Mouse (Mus musculus) Muller cell, postnatal 12 days (primary cell): ENCODE data around the gene Pdgfra.

ENCODE experiments used
- DNase-seq: peaks from one replicate; pipeline ENCODE4 v3.0.0-alpha.2; 2015; ENCODE audit errors: inconsistent ontology term

Gene Pdgfra

DNA sequence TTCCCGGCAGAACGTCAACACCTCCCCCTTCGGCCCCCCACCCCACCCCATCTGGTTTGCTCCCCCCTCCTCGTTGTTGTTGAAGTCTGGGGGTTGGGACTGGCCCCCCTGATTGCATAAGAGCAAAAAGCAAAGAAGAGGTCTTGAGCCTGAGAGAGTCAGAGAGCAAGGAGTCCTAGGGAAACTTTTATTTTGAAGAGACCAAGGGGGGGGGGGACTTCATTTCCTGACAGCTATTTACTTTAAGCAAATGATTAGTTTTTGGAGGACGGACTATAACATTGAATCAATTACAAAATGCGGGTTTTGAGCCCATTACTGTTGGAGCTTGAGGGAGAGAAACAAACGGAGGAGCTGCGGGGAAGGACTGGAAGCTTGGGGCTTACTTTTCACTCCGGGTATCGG lies at the start of gene Pdgfra:
TSS of gene Pdgfra (plus strand) at position 272 of the 405 bp plus-strand sequence.
- DNase-seq: peak; percentile 24

DNA sequence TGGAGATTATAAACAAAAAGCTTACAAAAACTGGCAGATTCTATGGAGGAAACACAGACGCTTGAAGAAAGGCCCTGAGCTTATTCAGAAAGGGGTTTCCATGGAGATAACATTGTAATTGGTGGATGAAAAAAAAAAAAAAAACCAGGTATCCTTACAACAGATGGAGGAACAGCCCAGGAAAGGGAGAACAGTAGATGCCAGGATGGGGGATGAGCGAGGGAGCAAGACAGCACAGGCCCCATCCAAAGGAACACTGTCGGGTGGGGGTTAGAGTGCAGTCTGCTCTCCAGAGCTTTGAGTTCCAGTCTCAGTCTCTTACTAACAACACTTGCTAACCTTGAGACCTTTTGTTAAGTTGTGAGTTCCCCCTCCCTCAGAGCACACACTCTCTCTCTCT lies 45.6 kb upstream of the Pdgfra start:
- DNase-seq: no peak

DNA sequence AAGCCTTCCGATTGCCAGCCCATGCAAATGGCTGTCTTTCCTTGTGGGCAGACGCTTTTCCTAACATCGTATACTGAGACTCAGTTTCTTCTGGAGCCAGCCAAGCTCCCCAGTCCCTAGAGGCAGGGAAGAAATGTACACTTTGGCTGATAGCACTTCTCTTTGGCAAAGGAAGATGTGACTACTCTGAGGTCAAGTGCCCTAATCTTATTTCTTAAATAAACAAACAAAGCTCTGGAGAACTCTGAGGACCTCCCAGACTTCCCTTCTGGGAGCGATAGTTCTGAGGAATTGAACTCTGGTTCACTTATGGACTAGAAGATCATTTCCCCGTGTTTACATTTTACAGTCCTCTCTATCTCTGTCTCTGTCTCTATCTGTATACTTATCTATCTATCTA lies 42.7 kb upstream of the Pdgfra start:
- DNase-seq: no peak

DNA sequence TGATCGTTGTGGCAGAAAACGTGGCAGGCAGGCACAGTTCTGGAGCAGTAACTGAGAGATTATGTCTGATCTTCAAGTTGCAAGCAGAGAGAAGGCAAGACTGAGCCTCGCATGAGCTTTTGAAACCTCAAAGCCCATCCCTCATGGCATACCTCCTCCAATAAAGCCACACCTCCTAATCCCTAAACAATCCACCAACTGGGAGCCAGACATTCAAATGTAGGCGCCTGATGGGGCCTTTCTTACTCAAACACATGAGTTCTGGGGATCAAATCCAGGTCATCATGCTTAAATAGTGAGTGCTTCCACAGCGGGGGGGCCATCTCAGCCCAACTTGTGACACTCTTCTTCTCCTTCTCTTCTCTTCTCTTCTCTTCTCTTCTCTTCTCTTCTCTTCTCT lies 40.3 kb upstream of the Pdgfra start:
- DNase-seq: no peak

DNA sequence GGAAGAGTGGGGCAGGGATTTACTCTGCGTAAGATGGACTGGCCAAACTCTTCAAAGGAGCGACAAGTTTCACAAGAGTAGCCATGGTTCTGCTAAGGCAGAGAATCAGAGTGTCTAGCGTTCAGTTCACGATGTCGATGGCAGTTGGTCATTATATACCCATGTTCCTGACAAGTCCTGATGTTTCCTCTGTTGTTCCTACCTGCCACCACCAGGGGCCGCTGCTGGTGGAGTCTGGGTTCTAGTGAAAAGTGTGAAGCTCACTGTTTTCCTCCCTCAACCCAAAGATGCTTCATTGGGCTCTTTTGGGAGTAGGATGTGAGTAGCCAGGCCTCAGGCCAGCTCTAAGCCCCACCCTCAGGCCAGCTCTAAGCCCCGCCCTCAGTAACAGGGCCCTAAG lies 33.3 kb upstream of the Pdgfra start:
- no peak for DNase-seq

DNA sequence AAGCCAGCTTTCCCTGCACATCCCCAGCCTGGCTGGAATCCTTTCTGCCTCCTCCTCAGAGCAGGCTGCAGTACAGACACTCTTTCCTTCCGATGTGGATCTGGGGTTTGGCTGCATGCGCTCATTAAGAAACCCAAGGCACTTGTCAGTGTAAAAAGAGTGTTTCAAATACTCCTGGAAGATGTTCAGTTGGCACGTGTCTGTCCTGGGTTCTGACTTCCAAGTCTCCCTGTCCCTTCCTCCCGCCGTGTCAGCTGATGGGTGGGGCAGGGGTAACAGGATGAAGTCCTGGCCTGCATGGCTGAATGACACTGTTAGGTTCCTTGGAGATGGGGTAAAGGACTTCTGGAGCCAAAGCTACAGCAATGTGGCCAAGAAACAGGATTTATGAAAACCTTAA lies 30.4 kb upstream of the Pdgfra start:
- DNase-seq: no peak

DNA sequence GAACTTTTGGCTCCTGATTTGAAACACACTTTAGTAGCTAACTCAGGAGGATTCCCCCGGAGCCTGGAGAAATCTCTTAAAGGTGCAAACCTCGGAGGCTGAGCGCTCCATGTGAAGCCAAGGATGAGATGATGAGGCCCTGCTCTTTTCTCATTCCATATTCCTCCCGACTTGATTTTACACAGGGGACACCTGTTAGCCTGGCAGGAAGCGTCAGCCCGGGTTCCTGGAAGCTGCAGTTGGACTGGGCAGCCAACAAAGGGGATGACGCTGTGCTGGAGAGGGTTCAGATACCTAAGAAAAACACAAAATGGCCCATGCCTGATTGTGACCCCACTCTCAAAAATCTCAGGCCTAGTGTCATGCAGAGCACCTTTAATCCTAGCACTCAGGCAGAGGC lies 17.4 kb upstream of the Pdgfra start:
- no peak for DNase-seq

DNA sequence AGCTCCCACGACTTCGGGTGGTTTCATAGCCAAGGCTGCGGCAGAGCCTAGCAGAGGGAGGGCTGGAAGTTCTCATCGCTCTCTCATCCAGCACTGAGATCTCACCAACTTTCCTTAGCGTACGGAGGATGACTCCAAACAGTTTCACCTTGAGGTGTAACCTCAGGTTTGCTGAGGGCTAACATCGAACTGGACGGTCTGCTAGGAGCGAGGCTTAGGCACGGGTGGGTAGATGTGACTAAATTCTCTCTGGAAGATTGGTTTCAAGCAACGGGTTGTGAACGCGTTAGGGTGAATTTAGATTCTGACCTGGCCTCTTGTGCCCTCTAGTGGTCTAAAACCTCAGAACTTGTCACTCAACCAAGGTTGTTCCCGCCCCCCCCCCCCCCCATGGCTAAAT lies 9.0 kb upstream of the Pdgfra start:
- DNase-seq: peak; percentile 69

DNA sequence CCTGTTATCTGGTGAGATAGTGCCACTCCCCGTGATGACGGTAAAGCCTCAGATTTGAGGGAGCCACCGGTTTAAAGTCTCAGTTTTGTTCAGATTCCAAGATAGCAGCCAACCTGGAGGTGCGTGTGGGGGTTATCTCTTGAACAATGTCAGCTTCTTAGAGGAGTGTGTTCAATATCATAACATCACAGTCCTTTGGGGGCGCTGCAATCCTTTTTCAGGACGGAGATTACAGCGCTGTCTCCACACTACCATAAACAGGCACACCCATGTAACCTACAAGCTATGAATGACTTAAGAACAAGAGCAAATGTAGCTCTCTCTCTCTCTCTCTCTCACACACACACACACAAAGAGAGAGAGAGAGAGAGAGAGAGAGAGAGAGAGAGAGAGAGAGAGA lies 8.3 kb upstream of the Pdgfra start:
- DNase-seq: no peak

DNA sequence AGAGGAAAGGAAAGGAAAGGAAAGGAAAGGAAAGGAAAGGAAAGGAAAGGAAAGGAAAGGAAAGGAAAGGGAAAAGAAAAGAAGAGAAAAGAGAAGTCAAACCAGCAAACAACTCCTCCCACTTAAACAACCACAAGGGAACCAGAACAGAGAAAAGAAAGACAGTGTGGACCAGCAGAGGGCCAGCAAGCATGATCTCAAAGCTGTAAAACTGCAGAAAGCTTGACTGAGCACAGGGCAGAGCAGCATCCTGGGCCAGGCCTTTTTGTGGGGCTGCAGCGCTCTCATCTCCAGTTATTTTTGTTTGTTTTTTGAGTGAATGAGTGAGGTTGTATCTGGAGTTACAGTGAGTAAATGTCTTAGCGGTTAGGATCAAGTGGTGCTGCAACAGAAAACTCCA lies 6.8 kb upstream of the Pdgfra start:
- no peak for DNase-seq

DNA sequence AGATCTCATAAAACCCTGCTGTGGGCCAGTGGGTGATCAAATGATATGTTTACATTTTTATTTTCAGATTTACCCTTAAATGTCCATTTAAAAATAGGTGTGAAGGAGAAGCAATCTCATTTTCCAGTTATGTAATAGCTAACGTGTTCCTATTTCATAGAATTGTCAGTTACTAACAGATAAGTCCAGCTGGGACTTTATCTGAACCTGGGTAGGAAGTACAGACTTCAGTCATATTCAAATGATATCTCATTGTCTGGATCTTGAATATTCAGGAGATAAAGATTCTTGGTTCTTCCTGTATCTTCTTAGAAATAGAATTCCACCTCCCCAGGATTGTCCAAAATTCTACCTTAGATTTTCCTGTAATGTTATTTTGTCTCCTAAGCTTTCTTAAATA lies 5.6 kb upstream of the Pdgfra start:
- DNase-seq: no peak

DNA sequence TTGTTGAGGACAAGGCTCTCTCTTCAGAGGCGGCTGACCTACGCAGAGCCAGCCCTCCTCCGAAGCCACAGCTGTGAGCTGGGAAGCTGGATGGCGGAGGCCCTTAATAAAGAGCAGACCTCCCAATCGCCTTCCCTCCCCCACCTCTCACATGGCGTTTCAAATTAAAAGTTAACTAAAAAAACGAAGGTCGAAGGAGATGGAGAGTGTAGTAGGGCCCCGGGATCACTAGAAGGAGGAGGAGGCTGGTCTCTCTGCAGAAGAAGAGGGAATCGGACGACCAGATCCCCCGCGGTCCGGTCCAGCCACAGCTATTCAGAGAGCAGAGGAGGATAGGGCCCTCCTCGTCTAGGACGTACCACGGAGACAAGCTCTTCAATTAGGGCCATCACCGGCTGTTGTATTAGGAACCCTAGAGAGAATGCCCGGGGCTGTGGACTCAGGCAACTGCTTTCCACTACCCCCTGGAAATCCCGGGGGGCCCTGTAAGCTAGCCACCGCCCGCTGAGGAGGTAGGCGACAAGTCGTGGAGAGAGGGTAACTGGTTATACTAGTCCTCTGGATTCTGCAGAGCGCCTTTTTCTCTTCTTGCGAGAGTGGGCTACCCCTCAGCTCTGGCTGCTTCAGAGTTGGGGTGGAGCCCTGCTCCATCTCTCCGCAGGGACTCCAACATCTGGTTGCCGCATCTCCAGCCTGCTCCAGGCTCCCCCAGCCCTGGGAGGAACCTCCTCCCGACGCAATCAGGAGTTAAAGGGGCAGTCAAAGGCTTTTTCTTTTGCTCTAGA lies 3.6 kb upstream of the Pdgfra start:
- DNase-seq: no peak

DNA sequence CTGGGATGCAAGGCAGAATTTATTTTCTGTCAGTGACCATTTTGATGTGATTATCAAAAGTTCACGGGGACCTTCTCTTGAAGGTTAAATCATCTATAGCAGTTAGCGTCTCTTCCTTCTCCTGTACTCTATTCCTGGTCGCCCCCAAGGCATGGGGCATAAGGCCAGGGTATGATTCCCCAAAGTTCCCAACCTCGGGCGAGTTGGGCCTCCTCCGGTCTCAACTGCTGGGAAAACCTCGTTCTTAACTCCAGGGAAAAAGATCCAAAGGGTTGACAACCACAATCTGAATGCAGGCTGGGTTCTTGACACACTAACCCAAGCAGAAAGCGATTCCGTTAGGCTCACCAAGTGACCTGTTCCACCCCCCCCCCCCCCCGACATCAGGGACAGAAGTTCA lies 2.7 kb upstream of the Pdgfra start:
- DNase-seq: no peak

DNA sequence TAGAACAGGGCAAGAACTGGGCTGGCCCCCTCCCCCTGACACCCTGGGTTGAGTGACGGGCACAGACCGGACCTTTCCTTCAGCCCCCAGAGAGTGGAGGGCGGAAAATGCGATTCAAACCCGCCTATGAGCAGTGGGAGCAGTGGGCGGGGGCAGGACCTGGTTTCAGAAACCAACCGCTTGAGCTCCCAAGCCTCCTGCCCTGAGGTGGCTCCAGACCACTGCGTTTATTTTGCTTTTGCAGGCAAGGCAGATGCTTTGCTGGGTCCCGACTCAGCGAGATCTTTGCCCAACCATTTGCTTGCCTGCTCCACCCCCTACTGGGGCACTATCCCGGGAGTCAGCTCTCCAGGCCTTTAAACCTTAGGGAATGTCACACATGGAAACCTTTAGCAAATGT lies 2.2 kb upstream of the Pdgfra start:
- DNase-seq: no peak

DNA sequence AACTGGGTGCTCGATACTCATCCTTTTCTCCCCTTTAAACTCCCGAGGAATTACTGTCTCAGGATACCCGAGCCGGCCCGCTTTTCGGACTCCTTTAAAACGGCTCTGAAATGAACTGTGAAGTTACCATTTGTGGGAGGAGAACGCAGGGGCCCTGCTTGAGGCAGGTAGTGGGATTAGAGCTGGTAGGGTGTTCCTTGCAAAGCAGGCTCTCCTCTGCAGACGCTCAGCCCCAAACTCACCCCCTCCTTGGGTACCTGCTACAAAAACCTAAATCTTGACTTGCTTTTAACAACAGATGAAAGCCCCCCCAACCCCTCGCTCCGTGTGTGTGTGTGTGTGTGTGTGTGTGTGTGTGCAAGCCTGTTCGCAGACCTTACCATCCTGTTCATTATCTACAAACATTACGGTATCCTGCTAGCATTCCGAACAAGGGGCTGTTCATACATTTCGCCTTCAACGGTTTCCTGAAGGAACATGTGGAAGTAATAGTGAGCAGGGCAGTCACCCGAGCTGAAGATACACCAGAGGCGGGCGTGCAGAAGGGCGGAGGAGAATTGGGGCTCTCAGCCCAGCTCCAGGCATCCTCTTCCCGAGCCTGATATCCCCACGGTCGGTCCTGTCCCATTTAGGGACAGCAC lies 1.6 kb upstream of the Pdgfra start:
- no peak for DNase-seq

DNA sequence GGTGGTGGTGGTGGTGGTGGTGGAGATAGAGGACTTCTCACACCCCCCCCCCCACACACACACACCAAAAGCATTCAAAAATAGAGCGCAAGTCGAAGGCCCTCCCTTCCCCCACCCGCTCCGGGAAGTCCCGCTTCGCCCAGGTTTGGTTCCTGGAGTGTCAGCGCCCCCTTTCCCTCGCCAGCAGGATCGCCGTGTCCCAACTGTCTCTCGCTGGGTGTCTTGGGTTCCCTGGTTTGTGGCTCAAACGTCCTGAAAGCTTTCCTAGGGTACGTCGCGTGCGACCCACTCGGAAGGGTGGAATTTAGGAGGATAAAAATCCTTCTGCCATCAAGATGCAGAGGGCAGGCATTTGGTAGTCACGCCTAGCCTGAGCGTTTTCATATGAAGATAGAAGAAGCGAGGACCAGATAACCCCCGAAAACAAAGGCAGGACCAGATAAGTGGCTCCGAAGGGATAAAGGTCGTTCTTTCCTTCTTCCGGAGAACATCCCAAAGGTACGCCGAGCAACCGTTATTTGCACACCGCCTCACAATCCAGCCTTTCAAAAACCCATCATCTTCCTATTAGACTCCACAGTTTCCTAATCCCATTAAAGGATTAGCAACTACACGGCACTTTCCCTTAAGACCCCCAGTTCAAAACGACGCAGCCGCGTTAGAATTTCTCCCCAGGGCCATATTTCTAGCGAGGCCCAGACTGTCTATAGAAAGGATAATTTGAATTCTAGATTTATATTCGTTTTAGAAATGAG lies 769 bp upstream of the Pdgfra start:
- peak; percentile 60 for DNase-seq

DNA sequence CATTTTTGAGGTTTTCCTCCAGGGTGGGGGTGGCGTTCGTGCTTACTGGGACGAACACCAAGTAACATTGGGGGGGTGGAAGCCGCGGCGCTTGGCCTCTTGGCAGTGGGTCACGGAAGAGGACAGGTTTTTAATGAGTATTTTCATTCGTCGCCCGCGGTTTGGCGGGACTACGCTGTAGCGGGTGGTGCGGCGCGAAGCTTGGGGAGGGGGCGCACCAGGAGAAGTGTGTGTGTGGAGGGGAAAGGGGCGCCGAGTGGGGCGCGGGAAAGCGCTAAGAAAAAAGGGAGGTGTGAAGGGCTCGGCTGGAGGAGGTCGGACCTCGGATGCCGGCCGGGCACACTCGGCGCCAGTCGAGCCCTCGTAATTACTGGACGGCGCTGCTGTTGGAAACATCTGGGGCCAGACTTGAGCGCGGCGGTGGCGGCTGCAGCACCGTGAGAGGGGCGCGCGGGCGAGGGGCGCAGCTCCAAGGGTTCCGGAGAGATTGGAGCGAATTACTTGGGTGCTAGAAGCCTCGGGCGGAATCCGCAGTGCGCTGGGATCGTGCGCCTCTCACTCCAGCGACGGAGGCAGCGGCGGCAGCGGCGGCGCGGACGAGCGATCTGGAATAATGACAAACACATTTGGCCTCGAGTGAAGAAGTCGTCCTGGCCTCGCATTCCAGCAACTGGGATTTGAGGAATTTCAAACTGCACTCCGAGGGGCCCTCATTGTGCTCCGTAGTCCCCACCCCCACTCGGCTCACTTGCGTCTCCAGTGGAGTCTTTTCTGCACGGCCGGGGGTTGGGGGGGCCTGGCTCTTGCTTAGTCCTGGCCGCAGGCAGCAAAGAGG lies 916 bp downstream of the Pdgfra start:
- DNase-seq: peak; percentile 47

DNA sequence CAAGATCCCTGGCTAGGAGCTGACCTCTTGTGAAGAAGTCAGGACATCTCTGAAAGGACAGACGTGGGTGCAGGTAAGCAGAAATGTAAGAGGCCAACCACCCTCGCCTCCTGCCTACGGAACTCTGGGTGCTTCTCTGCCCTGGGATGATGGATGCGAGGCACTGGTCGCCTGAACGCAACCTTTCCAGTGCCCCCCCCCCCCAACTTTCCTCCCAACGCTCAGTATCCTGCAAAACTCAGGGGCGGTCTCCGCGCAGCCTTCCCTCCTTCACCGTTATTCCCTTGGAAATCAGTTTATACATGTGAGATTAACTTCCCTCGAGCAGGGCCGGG lies 1.5 kb downstream of the Pdgfra start:
- DNase-seq: no peak

DNA sequence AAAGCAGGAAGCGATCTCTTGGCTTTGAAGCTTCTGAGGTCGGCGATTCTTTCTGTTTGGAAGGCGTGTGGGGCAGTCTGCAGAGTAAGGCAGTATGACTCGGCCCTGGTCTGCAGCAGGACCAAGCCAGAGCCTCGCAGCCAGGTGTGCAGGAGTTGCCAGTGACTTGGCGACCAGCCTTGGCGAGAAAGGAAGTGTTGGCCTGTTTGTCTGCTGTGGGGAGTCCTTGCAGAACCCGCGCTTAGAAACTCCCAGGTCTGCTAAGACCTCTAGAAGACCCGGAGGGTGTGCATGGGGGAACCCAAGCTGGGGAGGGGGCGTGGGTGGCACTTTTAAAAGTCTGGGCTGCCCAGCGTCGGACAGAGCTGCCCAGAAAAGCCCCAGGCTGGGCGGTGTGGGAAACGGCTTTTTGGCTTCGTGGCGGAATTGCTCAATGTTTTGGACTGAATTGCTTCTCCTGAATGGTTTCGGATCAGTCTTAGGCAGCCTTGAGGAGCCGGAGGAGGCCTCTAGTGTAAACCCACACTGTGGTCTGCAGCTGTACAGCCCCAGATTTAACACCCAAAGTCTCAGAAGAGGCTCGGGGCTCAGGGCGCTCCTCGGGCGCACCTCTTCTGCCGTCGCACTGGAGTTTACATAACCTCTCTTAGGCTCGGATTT lies 2.0 kb downstream of the Pdgfra start:
- peak; percentile 34 for DNase-seq

DNA sequence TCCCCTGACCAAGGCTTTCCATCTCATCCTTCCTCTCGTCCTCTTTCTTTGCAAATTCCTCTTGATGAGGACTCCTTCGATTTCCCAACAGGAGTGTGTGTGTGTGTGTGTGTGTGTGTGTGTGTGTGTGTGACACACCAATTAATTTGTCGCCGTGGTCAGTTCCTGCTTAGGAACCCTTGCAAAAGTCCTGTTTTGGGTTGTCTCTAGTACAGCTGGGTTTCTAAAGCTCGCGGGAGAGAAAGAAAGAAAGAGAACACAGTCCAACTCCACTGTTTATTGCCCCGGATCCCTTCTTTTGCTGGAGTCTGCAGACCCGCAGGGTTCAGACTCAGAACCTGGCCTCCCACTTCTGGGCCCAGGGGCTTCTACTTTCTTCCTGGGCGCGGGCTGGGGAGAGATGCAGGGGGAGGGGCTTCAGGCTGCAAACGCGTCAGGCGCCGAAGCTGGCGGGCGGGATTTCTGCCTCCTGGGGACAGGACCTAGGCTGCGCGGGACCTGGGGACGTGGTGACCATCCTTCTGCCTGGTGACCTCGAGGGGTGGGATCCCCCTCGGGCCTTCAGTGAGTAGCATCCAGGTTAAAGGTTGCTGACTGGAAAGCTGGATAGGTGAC lies 2.6 kb downstream of the Pdgfra start:
- peak; percentile 25 for DNase-seq

DNA sequence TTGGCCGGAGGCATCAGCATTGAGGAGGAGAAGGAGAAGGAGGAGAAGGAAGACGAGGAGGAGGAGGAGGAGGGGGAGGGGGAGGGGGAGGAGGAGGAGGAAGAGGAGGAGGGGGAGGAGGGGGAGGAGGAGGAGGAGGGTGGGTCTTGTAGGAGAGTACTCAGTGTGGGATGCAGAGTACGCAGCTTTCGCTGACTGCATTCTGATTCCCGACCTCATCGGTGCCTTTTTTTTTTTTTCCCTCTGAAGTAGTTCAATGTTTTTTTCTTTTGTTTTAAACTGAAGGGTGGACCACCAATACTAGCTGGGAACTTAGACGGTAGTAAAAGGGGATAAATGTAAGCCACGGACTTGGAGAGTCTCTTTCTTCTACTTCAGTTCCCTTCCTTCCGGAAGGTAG lies 3.2 kb downstream of the Pdgfra start:
- DNase-seq: no peak
